Mouse (Mus musculus) cerebellum, postnatal 14 days (tissue): Measurements from ENCODE around the gene Gatd1.

Experiments used
- DNase-seq, 2 experiments: peaks; one replicate each; pipeline ENCODE4 v3.0.0; 2021; ENCODE audit warnings: mixed read lengths in 2 of 2

Gene Gatd1

DNA sequence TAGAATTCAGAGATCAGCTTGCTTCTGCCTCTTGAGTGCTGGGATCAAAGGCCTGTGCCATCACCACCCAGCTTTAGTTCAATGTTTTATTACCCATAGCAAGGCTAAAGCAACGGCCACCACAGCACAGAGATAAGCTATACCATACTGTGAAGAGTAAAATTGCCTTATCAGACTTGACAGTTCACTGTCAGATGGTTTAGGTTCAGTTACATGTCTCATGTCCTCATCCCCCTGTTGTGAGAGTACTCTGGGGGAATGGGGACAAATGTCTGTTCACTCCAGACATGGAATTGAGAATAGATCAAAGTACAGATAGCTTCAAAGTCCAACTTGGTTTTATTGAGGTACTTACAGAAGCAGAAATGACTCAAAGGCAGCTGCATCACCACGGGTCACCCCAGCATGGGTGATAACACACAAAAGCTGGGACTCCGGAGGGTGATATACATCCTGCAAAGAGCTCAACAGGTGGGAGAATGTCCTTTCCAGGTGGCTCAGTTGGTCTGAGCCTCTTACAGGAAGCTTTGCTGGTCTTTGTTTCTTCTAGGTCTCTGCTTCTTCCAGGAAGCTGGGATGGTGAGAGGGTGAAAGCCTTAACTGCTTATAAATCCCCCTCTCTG is 25.3 kb downstream of the Gatd1 start:
- no peak for DNase-seq

DNA sequence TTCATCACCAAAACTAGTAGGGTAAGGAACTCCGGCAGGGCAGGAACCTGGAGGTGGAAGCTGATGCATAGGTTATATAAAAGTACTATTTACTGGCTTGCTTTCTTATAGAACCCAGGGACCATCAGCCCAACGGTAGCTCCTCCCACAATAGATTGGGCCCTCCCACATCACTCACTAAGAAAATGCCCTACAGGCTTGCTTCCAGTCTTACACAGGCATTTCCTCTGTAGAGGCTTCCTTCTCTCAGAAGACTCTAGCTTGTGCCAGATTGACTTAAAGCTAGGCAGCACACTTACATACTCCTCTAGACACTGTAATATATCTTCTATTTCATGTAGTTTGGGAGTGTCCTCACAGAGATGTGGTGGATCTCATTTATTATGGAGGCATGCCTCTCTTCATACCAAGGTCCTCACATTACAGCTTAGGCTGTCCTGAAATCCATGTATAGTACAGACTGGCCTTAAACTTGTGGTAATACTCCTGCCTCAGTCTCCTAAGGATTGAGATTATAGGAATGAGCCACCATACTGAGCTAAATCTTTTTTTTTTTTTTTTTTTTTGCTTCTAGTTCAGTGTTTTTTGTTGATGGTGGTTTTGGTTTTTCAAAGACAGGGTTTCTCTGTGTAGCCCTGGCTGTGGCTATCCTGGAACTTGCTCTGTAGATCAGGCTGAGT is 26.0 kb downstream of the Gatd1 start:
- DNase-seq, result no peak

DNA sequence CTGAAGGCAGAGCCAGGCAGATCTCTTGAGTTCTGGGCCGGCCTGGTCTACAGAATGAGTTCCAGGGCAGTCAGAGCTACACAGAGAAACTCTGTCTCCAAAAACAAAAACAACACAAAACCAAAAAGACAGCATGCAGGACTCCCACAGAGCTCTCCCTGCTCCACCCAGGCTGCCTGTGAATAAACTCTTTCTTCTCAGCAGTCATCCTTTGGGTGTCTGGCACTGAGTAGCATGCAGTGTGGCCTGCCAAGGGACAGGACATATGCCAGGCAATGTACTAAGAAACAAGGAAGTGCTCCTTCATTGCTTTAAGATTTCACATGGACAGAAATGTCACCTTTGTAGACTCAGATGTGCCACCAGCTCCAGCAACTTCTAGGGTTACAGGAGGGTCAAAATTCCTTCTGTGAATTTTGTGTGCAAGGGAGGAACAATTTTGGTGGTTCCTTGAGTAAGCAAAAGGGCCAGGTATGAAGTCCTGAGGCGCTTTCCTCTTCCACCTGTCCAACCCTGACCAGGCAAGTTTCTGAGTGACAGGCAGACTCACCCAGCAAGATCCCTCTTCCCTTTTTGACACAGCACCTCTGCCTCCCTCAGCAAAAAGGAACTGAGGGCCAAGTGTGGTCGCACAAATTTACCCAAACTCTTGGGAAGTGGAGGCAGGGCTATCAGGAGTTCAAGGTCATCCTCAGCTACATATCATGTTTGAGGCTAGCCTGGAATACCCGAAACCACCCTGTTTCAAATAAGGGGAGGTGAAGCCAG is 32.7 kb downstream of the Gatd1 start:
- DNase-seq, result no peak

DNA sequence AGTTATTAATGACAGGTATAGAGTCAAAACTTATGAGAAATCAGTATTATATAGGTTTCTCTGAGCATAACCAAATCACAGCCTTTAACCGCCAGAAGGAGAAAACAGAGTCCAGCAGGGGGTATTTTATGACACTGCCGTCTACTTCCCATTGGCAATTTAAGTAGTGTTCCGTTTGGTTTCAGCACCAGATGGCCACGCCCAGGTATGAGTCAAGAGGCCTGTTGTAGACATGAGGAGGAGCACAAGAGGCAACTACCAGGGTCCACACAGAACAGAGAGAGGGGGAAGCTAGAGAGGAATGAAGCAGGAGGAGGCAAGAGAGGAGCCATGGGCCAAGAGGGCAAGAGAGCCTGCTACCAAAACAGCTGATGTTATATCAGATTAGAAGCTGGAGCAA is 34.4 kb downstream of the Gatd1 start:
- no peak for DNase-seq

DNA sequence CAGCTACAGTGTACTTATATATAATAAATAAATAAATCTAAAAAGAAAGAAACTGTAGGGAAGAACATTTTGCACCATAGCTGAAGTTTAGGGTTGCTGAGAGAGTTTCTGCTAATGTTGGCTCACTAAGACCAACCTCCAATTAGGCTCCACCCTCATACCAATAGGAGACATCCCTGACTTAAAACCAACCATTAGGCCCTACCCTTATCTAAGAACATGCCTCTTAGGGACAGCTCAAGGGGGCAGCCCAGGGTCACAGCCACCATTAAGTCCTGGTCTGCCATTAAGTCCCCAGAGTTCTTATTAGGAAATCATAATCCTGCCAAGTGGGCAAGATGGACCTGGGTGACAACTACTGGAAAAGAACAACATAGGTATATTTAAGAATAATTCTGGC is 39.5 kb downstream of the Gatd1 start:
- no peak for DNase-seq

DNA sequence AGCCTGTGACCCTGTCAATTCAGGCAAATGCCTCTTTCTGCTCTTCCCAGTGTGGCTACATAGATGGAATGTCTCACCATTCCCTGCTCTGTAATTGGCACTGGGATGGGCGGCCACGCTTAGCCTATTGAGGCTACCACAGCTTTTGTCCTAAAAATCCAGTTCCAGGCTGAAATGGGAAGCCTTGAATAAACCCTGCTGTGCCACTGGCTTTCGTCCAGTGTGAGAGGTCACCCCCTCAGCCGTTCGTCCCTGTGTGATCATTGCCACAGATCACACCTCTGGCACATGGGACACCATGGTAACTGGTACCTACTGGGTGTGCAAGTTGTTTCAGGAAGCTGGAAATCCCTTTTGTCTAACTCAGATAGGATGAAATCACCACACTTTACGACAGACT is 40.3 kb downstream of the Gatd1 start:
- DNase-seq, result peak in 1 of 2 experiments; percentile 50

DNA sequence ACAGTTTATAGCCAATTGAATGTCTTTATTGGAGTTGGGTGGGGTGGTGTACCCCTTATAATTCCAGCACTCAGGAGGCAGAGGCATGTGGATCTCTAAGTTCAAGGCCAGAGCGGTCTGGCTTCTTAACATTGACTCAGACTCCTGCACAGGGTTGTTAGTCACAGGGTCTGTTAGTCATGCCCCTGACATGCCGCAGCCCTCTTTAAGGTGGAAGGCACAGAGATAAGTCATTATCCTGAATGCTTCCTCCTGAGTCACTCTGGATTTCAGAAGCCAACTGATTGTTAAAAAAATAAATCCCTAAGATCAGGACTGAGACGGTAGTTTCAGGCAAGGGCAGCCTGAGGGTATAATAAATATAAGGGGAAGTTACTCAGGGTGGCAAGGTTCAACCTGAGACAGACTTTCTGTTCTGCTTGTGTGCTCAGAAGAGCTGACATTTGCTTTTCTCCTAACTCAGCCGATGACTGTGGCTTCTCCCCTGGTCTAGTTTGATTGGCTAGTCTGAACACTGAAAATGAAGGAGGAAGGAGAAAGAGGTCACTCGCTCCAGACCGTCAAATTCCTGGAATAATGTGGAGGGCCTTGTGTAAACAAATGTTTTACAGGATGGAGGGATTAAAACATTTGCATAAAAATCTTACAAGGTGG is 41.9 kb downstream of the Gatd1 start:
- DNase-seq, result no peak

DNA sequence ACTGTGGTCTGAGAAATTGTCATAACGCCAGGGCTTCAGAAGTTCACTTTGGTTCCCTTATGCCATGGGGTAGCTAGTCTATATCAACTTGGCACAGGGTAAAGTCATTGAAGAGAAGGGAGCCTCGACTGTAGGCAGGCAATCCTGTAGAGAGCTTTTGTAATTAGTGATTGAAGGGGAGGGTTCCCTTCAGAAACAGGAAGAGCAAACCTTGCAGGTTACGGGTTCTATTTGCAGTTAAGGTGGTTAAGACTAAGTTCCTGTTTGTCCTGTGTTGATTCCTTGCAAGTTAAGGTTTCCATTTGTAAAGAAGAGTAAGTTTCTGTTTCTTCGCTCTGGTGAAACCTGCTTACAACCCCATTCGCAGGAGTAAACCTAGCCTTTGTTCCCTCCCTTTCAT is 44.0 kb downstream of the Gatd1 start:
- no peak for DNase-seq

DNA sequence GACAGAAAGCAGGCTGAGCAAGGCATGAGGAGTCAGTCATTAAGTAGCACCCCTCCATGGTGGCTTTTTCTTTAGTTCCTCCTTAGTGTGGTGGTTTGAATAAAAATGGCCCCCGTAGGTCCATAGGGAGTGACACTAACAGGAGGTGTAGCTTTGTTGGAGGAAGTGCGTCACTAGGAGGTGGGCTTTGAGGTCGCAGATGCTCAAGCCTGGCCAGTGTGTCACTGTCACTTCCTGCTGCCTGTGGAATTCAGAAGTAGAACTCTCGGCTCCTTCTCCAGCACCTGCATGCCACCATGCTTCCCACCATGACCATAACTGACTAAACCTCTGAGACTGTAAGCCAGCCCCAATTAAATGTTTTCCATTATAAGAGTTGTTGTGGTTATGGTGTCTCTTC is 46.6 kb downstream of the Gatd1 start:
- DNase-seq, result no peak

DNA sequence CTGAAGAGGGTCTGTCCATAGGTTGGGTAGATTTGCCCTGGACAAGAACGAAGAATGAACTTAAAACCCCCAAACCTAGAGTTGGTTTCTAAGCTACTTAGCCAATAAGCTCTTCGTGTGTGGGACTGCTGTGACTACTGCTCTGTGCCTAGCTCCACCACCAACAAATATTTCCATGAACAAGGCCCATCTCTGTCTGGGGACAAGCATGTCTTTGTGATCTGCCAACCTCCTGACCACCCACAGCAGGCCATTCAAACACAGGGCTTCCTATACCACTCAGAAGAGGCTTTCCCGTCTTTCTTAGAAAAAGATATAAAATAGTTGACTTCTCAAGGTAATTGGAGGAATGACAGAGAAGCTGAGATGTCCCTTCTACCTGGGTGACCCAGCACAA is 48.9 kb downstream of the Gatd1 start:
- no peak for DNase-seq

DNA sequence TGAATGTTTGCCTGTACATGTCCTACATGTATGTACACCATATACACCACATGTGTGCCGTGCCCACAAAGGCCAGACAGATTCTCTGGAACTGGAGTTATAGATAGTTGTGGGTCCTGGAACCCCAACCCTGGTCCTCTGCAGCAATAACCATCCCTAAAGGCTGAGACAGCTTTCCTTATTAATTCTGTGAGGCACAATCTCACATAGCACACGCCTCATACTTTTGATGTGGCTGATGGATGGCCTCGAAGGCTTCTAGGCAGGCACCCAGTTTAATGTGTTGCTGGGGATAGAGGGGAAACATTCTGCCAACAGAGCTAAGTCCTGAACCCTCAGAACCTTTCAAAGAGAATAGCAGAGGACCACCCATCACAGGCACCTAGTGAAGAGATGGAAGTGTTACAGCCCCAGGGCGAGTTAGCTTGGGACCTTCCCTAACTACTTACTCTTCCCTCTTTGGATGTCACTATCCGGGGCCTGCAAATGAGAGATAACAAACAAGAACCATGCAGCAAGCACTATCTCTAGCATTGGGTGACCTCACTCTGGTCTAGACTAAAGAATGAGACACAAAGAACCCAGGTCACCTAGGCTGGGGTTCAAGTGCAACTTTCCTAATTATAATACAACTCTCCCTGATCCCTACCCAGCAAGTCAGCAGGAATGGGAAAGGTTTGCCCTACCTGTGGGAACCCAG is 49.4 kb downstream of the Gatd1 start:
- DNase-seq, result no peak

DNA sequence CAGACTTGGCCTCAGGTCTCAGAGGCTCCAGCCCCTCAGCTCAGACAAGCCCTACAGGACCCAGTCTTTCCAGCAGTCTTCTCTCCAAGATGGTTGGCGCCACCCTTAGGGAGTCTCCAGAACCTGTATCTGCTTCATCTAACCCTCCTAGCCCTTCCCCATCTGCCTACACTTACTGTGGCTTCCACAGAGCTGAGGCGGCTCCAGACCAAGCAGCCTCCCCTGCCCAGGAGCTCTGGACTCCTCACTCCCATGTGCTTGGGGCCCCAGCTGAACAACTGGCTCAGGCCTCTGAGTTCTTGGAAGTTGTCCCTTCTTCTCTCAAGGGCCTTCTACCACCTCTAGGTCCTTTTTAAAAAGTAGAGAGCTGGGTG is 50.2 kb downstream of the Gatd1 start:
- no peak for DNase-seq

DNA sequence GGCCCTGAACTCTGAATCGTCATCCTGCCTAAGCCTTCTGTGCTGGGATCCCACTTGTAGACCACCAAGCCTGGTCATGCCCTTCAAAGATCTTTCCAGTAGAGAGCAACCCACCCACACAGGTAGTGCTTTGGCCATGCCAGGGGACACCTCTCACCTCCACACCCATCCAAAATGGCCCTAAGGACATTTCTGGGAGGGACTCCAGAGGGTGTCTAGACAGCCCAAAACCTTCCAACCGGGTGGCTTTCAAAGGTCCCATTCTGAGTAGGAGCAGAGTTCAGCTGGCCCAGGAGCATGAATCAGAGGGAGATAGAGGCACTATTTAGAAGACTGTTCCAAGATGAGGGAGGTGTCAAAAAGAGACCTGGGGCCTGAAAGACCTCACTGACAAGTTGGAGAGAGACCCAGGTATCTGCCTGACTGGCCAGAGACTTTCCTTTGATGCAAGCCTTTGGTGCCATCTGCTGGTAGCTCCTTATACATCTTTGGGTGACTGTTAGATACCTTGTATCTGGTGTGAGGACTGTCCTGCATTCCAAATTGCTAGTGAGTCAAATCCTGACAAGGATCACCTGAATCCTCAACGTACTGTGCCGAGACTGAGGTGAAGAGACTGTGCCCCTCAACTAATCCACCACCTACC is 50.7 kb downstream of the Gatd1 start:
- peak; percentile 93 for DNase-seq

DNA sequence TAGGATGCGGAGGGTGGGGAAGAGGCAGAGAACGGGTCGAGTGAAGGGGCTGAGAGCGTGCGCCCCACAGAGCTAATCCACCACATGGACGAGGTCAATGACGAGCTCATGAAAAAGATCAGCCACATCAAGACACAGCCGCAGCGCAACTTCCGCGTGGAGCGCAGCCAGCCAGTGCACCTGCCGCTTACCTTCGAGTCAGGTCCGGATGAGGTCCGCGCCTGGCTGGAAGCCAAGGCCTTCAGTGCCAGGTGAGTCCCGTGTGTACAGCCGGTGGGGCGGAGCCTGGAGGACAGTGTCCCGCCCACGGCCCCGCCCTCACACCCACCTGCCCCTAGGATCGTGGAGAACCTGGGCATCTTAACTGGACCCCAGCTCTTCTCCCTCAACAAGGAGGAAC is 52.4 kb downstream of the Gatd1 start:
- DNase-seq, result peak; percentile 84 to 89
